Mouse (Mus musculus) olfactory bulb, adult 2 months (tissue): ENCODE measurements around the gene Shroom3. TPM values are rescaled to one million over a fixed set of nuclear protein-coding genes. Genes with fewer than 3 reads are reported as not detected.

Source experiments
- H3K27ac ChIP-seq: fragments of 200-500 bp; 2 replicates; pipeline ENCODE4 v1.5.1; 2012; ENCODE audit warnings: low read depth, low read length; ENCODE audit not compliant: insufficient read depth
- H3K4me1 ChIP-seq: fragments of 200-500 bp; 2 replicates; pipeline ENCODE4 v1.6.1; 2012; ENCODE audit warnings: low read length; ENCODE audit not compliant: control insufficient read depth, insufficient read depth
- H3K4me3 ChIP-seq: fragments of 200-500 bp; 2 replicates; pipeline ENCODE4 v1.5.1; 2012; ENCODE audit warnings: mild to moderate bottlenecking, low read depth, low read length, moderate library complexity; ENCODE audit not compliant: insufficient read depth
- CTCF ChIP-seq: fragments of 200-500 bp; IDR thresholded peaks from 2 replicates; pipeline ENCODE4 v1.5.1; 2012; ENCODE audit warnings: low read depth, mild to moderate bottlenecking, low read length, moderate library complexity; ENCODE audit not compliant: insufficient read depth
- POLR2A ChIP-seq: fragments of 200-500 bp; IDR thresholded peaks from 2 replicates; pipeline ENCODE4 v1.6.1; 2012; ENCODE audit warnings: mild to moderate bottlenecking, low read depth, low read length, moderate library complexity; ENCODE audit not compliant: insufficient read depth
- WGBS: fragments of 180-500 bp; shearing (Covaris S2); methylation state at CpG from one replicate; pipeline ENCODE4 v1.1.7; 2018; 5-methylcytosine and 5-hydroxymethylcytosine counted together
- polyA plus RNA-seq: library from polyadenylated mRNA; stranded (reverse); fragments of >200 nt; gene quantifications from 2 replicates; pipeline ENCODE4 v1.2.4, GENCODE M21; 2012; ENCODE audit warnings: low replicate concordance; ENCODE audit not compliant: missing spikeins, insufficient read depth, insufficient read length

Gene Shroom3
- polyA plus RNA-seq, 1 experiment, result not detected

GRCm38 (mm10) chr5:92865090-92865489 lies 181.9 kb downstream of the Shroom3 start:
- TF ChIP-seq POLR2A (no peak), CTCF (no peak)
- Histone ChIP-seq H3K4me3 (no peak overlapping the region), H3K27ac (no peak overlapping the region), H3K4me1 (peaks cover 3% of the 10 kb centered on the region)
- 66% methylated on average over 4 of the region's 4 CpGs for WGBS

- Histone ChIP-seq H3K4me3 (no peak overlapping the region), H3K4me1 (peaks cover 3% of the 10 kb centered on the region), H3K27ac (no peak overlapping the region)
- TF ChIP-seq POLR2A (no peak), CTCF (no peak)
- 95% methylated on average over 8 of the region's 8 CpGs for WGBS
Observed at GRCm38 (mm10) chr5:92866546-92866945, 183.3 kb downstream of the Shroom3 start.

- no peaks in the 10 kb centered on the region for H3K4me1 ChIP-seq
- no peak overlapping the region for H3K27ac ChIP-seq
- H3K4me3 ChIP-seq, result no peak overlapping the region
- no peak for TF ChIP-seq CTCF
- TF ChIP-seq POLR2A, result no peak
- 93% methylated on average over 4 of the region's 4 CpGs for WGBS
Observed at GRCm38 (mm10) chr5:92867253-92867652, 184.0 kb downstream of the Shroom3 start.

GRCm38 (mm10) chr5:92868231-92868630 lies 185.0 kb downstream of the Shroom3 start:
- 82% methylated on average over 2 of the region's 2 CpGs for WGBS
- Histone ChIP-seq H3K4me1 (no peaks in the 10 kb centered on the region), H3K27ac (no peak overlapping the region), H3K4me3 (no peak overlapping the region)
- TF ChIP-seq POLR2A, result no peak
- TF ChIP-seq CTCF, result no peak

- H3K4me3 ChIP-seq, result no peak overlapping the region
- no peak for TF ChIP-seq CTCF
- no peak for TF ChIP-seq POLR2A
- no peak overlapping the region for H3K27ac ChIP-seq
- H3K4me1 ChIP-seq, result 0 out of 2 replicates have a peak, but pooled peaks cover 4% of the 10 kb centered on the region
- WGBS, result 59% methylated on average over 3 of the region's 3 CpGs
Observed at GRCm38 (mm10) chr5:92871048-92871447, 187.8 kb downstream of the Shroom3 start.

- H3K4me3 ChIP-seq, result no peak overlapping the region
- TF ChIP-seq POLR2A (no peak), CTCF (no peak)
- 0 out of 2 replicates have a peak, but pooled peaks cover 4% of the 10 kb centered on the region for H3K4me1 ChIP-seq
- WGBS, result 66% methylated on average over 4 of the region's 4 CpGs
- no peak overlapping the region for H3K27ac ChIP-seq
Observed at GRCm38 (mm10) chr5:92872182-92872581, 188.9 kb downstream of the Shroom3 start.

- TF ChIP-seq CTCF (no peak), POLR2A (no peak)
- no peak overlapping the region for H3K4me3 ChIP-seq
- 90% methylated on average over 2 of the region's 2 CpGs for WGBS
- H3K4me1 ChIP-seq, result 0 out of 2 replicates have a peak, but pooled peaks cover 4% of the 10 kb centered on the region
- no peak overlapping the region for H3K27ac ChIP-seq
Observed at GRCm38 (mm10) chr5:92872991-92873390, 189.8 kb downstream of the Shroom3 start.

GRCm38 (mm10) chr5:92873518-92873917 lies 190.3 kb downstream of the Shroom3 start:
- TF ChIP-seq POLR2A (no peak), CTCF (no peak)
- H3K4me1 ChIP-seq, result 0 out of 2 replicates have a peak, but pooled peaks cover 4% of the 10 kb centered on the region
- H3K27ac ChIP-seq, result no peak overlapping the region
- no peak overlapping the region for H3K4me3 ChIP-seq

GRCm38 (mm10) chr5:92875836-92876235 lies 192.6 kb downstream of the Shroom3 start:
- Histone ChIP-seq H3K27ac (no peak overlapping the region), H3K4me1 (0 out of 2 replicates have a peak, but pooled peaks cover 4% of the 10 kb centered on the region), H3K4me3 (no peak overlapping the region)
- WGBS, result 98% methylated on average over 10 of the region's 10 CpGs
- TF ChIP-seq POLR2A, result no peak
- no peak for TF ChIP-seq CTCF

GRCm38 (mm10) chr5:92877104-92877503 lies 193.9 kb downstream of the Shroom3 start:
- no peak for TF ChIP-seq CTCF
- TF ChIP-seq POLR2A, result no peak
- Histone ChIP-seq H3K27ac (no peak overlapping the region), H3K4me3 (no peak overlapping the region), H3K4me1 (0 out of 2 replicates have a peak, but pooled peaks cover 4% of the 10 kb centered on the region)
- WGBS, result 82% methylated on average over 3 of the region's 3 CpGs
